Mouse (Mus musculus) cerebellum, adult 2 months (tissue): Measurements from ENCODE around the gene Zcrb1.
A peak's percentile ranks its signal among the peaks of the same experiment; 100 is the strongest.

Experiments used
- CTCF ChIP-seq: fragments of 200-500 bp; IDR thresholded peaks from 2 replicates; pipeline ENCODE4 v1.5.1; 2011; ENCODE audit warnings: low read depth, mild to moderate bottlenecking, control low read depth, low read length, moderate library complexity, borderline replicate concordance; ENCODE audit not compliant: insufficient read depth
- POLR2A ChIP-seq: fragments of 200-500 bp; IDR thresholded peaks from 2 replicates; pipeline ENCODE4 v1.6.1; 2011; ENCODE audit warnings: low read length, control low read depth, borderline replicate concordance; ENCODE audit not compliant: insufficient read depth

GRCm38 (mm10) chr15:93336925-93337761 is 61.0 kb downstream of the Zcrb1 start, which contains the start of gene Yaf2:
- TF ChIP-seq POLR2A (0 out of 2 replicates have a peak, but pooled peaks have one; percentile 32), CTCF (no peak)
